Mouse (Mus musculus) c-Kit-positive CD71-negative TER-119-negative erythroid progenitor cells, embryonic 14.5 days (primary cell): ENCODE measurements at regions not wholly inside any gene's neighbourhood (a gene's known extent, or its start where the extent isn't known, plus 50 kb on each side); places are given as distances from the start of the nearest gene placed in this dataset.
A peak's percentile ranks its signal among the peaks of the same experiment; 100 is the strongest.
"Not testable (repeated sequence)": the region's sequence is repeated elsewhere in the genome, so short reads cannot be mapped to it uniquely, and the experiment has no call there.

ENCODE experiments used
- DNase-seq: peaks from one replicate; pipeline ENCODE4 v3.0.0-alpha.2; 2013; ENCODE audit warnings: low read depth

DNA sequence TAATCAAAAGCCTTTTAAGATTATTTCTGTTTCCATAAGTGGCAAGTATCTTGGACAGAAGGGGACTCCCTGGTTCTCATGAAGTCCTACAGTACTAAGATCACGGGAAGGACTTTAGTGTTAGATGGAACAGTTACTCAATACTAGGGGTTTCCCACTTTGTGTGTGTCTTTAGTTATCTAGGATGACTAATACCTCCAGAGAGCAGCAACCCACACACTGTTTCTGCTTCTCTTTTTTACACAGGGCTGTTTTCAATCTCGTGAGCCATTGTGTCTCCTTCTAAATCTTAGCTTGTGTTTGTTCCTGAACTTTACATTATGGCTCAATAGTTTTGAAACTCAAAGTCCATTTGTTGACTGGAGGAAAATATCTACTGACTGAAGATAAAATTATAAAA lies 496.5 kb upstream of the Impg1 start:
- DNase-seq = no peak

DNA sequence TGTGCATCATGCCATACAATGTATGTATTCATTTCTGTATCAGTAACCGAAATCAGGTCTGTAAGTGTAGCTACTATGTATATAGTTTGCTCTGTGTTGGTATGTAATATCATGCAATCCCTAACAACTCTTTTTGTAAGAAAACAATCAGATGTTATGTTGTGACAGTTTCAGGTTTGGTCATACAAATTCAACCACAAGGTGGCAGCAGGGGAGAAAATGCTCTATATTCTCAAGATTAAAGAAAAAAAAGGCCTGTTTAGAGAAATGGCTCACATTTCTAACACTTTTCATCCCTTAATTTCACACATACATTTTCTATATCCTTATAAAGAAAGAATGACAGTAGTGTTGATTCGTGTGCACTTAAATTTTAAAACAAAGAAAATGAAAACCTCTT lies 477.7 kb upstream of the Impg1 start:
- peak; percentile 5 for DNase-seq

DNA sequence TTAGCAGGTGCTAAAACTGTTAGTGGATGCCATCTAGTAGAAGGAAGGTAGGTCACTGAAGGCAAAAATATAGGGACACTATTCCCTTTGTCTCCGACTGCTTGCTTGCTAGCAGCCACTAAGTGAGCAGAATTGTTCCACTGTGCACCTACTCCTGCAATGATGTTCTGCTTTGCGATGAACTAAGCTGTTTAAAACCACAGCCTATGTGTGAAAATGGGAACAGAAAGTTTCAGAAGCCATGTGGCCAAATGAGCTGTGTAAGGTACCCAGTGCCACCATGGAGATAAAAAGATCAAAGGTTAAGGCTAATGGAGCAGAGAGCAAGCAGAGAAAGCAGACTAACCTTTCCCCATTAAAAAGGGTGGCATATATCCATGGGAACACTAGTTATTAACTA lies 476.1 kb upstream of the Impg1 start:
- DNase-seq = no peak

DNA sequence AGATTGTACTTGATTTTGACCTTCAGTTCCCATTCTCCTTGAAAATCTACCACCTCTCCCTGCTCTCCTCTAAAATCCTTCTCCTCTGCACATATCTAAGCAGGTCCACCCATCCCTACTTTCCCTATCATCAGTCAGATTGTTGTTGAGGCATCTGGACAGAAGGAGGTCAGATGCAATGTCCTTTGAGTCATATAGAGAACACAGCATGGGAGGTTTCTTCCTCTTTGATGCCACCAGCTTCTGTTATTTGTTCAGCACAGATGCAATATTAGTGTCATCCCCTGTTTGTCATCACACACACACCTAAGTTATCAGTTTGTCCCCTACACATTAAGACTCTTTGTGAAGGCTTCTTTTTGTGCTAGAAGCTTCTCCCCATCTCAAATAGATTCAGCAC lies 473.0 kb upstream of the Impg1 start:
- DNase-seq = no peak

DNA sequence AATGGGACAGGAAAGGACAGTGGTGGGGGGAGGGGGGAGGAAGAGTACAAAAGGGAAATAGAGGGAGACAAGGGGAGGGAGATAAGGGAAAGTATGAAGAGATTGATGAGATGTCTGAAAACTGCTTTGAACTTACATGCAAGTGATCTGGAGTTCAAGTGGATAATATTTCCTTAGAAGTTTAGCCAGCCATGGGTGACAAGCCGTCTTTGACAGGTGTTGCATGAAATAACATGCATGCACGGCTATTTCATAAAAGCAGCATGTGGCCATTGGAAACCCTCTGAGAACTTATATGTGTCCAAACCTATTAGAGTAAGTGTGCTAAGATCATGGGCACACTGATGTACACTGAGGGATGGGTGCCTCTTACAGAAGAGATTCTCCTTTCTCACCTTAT lies 465.3 kb upstream of the Impg1 start:
- no peak for DNase-seq

DNA sequence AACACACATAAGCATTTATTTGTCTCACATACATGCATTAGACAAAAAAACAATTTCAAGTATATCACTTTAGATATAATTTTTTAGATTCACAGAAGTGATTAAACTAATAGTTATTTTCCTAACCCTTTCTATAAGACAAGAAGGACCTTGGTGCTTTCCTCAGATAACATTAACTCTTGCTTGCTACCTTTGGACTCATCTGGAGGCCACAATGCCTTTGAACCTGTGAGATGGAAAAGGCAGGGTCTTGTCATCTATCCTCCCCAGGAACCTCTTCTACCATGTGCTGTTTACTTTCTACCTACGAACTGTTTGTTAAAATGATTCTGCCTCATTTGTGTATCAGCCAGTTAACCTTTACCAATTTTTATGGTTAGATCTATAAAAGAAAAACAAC lies 455.0 kb upstream of the Impg1 start:
- DNase-seq = no peak

DNA sequence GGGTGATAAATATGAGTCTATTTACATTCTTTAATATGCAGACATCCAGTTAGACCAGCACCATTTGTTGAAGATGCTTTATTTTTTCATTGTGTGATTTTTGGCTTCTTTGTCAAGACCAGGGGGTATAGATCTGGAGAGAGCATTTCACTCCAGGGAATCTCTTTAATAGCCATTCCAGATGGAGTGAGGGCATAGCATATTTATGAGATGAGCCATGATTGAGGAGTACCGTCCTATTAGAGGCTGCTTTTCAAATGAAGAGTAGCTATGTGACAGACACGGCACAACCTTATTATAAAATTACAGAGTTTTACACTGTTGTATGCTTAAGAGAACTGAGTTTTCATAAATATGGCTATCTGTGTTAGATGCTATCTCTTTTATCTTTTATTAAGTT lies 448.6 kb upstream of the Impg1 start:
- no peak for DNase-seq

DNA sequence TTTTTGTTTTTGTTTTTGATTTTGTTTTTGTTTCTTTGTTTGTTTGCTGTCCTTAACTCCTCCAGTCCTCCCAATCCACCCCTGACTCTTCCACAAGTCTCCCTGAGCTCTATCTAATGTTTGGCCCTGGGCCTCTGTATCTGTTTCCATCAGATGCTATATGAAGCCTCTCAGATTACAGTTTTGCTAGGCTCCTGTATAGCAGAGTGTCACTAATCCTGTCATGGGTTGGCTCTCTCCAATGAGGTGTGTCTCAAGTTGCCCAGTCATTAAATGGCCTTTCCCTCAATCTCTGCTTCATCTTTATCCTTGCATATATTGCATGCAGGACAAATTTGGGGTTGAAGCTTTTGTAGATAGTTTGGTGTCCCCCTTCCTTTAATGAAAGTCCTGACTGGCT lies 446.9 kb upstream of the Impg1 start:
- no peak for DNase-seq

DNA sequence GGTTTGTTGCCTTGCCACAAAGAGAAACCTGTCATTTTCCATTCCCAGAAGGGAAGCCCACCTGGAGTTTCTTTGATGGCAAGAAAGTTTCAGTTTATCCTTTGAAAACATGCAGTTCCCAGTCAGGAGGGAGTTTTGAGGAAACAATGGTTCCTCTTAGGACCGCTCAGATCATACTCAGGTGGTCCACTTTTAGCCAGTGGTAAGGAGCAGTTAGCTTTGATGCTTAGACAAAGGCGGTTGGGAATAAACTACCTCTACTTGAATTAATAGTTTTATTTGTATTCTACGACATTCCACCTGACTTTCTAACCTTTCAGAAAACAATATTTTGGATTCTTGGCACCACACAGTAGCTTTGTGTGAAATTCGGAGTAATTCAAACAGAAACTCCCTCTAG lies 401.5 kb upstream of the Impg1 start:
- no peak for DNase-seq

DNA sequence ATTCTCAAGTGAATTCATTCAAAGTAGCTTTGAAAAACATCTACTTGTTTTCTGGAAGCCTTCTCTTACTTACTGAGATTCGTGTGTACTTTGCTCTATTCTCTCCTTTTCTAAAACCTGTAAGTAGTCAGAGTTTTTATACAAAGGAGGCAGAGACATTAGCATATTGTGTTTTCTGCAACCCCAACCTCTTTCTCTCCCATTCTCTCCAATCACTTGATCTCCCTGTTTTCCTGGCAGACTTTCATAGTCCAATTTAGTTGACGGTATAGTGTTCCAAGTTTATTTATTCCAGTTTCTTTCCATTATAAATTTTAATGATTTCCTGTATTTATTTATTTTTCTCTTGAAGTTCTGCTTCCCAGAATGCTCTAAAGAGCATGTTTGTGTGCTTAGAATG lies 393.7 kb upstream of the Impg1 start:
- DNase-seq = no peak

DNA sequence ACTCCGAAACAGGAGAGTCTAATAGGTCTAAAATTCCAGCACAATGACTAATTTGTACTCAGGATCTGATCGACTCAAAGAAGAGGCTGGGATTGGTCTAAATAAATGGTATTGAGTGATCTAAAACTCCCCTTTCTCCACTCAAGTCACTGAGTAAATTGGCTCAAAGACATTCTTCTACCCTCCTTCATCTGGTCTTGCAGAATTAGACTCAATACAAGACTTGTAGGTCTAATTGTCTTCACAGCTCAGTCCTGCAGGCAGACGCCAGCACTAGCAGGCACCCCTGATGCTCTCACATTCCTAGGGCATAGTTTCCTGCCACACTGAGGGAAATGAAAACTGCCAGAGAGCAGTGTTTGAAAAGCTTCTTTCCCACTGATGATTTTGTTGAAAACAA lies 382.9 kb upstream of the Impg1 start:
- no peak for DNase-seq

DNA sequence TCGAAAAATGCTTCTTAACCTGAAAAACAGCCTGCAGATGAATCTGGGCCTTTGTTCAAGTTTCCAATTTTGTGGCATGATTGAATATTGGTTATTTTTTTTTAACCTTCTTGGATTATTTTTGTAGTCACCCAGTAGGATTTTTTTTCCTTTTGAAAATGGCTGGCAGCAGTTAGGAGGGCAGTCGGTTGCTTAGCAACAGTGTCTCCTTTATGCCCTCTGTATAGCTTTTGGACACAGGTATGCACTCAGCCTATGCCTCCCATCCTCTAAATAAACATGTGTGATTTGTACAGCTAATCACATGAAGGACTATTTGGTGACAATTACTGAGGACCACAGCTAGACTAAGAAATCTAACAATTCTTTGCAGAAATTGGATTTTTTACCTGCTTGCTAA lies 367.5 kb upstream of the Impg1 start:
- DNase-seq = no peak

DNA sequence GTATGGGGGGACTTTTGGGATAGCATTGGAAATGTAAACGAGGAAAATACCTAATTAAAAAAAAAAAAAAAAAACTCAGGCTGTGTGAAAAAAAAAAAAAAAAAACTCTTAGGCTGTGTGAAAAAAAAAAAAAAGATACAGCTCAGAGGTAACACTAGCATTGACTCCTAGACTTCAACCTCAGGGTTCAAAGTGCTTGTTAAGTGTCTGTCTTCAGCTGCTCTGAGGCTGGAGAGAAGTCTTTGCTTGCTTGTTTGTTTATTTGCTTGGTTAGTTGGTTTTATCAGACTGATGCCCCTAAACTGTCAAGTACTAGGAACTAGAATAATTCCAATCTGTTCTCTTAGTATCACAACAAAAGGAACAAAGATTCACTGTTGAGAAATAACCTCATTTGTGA lies 360.1 kb upstream of the Impg1 start:
- DNase-seq = no peak

DNA sequence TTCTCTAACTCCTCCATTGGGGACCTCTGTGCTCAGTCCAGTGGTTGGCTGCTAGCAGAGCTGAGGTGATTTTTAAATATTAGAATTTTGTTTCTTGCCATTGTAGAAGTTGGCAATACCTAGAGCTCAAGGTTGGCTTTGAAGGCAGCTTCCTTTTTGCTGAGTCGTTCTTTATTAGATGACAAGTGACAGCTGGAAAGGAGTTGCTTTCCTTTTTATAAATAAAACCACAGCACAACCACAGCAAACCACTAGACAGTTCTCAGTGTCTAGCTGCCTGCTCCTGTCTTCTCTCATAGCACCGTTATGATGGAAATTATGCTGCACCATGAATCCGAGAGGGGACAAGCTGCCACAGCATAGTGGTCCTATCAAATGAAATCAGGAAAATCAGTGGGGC lies 354.8 kb upstream of the Impg1 start:
- no peak for DNase-seq

DNA sequence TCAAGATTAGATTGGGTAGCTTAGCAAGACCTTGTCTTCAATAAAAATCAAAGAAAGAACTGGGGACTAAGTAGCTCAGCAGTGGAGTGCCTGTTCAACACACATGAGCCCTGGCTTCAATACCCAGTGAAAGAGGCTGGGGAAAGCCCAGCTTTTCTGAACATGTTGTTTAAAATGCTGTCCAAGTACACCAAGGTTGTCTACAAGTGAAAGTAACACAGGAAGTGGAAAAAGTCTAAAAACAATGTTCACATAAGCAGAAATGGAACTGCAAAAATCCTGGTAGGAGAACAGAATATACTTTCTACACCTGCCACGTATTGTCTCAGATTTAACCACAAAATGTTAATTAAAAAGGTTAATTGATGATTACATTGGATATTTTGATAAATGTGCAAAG lies 353.8 kb upstream of the Impg1 start:
- DNase-seq = no peak

DNA sequence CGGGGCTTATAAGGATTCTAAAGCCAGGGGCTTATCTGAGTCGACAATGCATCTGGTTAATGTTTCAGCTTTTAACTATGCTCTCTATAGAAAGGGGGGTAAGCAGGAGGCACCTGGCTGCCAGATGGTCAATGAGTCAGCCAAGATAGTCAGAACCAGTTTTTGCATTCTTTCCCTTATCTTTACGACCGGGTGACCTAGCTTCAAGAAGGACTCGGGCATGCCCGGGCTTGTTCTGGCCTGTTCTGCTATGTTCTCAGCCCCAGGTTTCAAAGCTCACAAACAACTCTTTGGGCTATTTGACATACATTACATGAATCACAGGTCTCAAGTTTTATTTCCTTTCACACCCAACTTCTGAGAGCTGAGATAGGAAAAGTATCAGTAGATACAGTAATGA lies 348.6 kb upstream of the Impg1 start:
- DNase-seq = not testable (repeated sequence)

DNA sequence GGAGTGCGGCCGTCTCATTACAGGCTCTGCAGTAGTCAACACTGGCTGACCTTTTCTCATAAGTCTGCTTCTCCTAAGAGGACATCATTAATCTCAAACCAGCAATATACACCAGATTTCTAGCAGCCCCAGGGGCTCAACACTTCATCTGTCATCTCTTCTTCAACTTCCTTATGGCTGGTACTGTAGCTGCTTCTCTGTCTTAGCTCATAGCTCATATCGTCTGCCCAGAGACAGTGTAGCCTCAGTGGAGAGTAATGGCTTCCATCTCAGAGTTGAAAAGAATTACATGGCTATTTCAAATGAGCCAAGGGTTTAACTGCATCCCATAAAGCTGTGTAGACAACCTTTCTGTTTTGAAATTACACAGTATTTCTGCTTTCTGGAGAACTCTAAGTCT lies 326.2 kb upstream of the Impg1 start:
- no peak for DNase-seq

DNA sequence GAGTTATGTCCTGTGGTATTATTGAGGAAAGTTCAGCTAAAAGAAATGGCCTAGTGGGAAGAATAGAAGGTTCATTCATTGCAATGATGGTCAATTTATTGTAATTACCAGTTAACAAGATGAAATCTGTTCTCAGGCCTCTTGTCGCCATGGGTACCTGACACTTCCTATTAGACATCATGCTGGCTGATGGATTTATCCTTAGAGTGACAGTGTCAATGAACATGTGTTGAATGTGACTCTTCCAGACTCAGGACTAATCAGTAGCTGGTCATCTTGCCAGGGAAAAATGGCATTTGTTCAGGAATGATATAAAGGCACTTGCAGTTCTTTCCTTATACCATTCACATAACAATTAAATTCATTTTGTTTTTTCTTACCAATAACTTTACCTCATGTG lies 309.3 kb upstream of the Impg1 start:
- no peak for DNase-seq

DNA sequence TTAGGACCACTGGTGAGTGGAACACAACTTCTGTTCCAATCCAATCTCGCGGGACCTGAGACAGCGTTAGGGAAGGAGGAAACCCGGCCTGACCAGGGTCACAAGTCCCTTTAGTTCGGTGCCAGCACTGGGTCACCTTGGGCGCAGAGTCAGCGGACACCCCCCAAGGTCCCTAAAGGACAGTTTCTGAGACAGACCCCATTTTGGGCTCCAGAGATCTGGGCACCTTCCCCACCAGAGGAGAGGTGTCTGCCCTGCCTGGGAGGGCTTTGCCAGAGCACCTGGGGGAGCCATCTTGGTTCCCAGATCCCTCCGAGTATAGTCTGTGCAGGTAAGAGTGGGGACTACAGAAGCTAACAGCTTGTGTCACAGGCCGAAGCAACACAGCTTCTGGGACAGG lies 270.5 kb upstream of the Impg1 start:
- not testable (repeated sequence) for DNase-seq

DNA sequence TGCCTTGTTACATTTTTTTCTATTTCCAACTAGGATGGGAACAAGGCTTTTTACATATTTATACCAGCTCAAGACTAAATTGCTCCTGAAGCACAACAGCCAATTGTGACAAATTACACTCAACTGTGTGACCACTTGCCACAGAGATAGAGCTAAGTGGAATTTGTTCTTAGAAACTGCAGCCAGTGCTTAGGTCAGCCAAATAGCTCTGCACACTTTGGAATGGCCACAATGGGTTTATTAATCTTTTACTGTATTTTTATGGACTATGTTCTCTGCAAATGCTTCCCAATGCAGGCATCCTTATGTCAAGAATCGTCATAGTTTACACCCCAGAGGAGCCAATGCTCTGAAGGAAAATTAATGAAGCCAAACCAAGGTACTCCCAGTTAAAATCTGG lies 267.7 kb upstream of the Impg1 start:
- no peak for DNase-seq

DNA sequence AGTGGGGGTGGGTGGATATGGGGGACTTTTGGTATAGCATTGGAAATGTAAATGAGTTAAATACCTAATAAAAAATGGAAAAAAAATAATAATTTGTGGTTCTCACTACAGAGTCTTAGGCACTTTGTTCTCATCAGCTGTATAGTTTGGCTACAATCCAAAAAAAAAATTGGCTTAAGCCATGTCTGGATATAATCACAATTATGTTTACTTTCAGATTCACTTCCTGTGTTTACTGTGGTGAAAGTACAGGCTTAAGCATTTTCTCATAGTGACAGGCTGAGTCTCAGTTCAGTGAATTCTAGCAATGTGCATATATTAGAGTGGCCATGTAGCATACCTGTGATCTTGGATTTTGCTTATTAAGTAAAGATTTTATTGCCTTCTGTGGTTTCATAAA lies 258.4 kb upstream of the Impg1 start:
- no peak for DNase-seq

DNA sequence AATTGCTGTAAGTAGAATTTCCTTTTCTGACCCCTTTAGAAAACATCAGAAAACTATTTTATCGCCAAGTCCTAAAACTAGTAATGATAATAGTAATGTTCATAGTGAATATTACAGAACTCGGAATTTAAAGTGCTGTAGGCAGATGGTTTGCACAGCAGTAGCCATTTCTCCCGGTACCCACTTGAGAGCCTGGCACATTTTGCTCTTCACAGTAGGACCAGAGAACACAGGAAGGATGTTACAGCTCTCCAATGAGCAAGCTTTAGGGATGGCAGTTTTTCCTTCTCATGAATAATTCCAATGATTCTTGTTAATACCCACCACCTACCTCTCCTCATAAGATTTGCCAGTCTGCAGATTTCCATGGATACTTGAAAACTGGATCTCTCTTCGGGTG lies 253.2 kb upstream of the Impg1 start:
- DNase-seq = no peak

DNA sequence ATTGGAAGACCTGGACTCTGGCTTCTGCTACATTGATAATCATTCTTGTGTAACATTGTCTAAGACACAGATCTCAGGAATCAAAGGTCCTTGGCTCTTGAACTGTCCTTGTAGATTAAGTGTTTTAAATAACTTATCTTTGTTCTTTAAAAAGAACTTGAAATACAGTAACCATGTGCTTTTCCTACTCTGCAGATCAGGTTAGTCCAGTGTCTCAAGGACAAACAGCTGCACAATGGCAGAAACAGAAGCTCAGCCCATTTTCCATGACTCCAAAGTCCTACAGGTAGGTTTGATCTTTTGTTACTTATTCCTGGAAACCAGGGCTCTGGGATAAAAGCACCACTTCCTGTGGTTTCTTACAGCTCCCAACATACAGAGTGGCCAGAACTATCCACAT lies 244.5 kb upstream of the Impg1 start:
- DNase-seq = no peak

DNA sequence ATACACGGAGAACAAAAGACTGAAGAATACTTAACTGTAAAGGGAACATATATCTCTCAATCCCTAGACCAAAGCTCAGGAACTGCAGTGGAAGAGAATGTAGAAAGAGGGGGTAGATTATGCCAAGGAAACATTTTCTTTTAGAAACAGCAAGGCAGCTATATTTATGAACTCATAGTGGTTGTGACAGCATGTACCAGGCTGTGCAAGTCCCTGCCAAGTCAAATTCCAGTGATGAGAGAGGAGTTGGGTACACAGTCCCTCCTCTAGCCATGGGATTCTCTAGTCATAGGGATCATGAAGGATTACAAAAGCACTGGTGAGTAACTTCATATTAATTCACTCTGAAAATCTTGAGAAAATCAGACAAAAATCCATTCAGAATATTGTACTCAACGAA lies 240.0 kb upstream of the Impg1 start:
- DNase-seq = no peak

DNA sequence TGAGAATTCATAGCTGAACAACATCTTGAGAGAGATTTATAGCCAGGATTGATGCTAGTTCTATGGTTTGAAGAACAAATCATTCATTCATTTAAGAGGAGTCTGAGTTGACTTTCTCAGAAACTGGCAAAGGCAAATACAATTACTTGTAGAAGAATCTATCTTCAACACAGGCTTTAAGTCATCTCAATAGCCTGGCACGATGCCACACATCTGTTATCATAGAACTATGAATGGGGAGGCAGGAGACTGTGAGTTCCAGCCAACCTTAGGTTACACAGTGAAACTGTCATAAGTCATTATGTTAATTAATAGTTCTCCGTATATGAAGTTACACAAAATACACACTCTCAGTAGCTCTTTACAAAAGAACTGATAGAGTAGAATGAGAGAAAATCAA lies 231.9 kb upstream of the Impg1 start:
- no peak for DNase-seq
